Mouse (Mus musculus) lung, adult 2 months (tissue): ENCODE measurements around the gene Cabp1.

Source experiments
- CTCF ChIP-seq: fragments of 200-500 bp; IDR thresholded peaks from 2 replicates; pipeline ENCODE4 v1.5.1; 2011; ENCODE audit warnings: mild to moderate bottlenecking, low read length, control low read depth; ENCODE audit not compliant: insufficient read depth
- POLR2A ChIP-seq: fragments of 200-500 bp; IDR thresholded peaks from 2 replicates; pipeline ENCODE4 v1.6.1; 2011; ENCODE audit warnings: low read depth, mild to moderate bottlenecking, control low read depth, low read length, borderline replicate concordance; ENCODE audit errors: extremely low read depth

DNA sequence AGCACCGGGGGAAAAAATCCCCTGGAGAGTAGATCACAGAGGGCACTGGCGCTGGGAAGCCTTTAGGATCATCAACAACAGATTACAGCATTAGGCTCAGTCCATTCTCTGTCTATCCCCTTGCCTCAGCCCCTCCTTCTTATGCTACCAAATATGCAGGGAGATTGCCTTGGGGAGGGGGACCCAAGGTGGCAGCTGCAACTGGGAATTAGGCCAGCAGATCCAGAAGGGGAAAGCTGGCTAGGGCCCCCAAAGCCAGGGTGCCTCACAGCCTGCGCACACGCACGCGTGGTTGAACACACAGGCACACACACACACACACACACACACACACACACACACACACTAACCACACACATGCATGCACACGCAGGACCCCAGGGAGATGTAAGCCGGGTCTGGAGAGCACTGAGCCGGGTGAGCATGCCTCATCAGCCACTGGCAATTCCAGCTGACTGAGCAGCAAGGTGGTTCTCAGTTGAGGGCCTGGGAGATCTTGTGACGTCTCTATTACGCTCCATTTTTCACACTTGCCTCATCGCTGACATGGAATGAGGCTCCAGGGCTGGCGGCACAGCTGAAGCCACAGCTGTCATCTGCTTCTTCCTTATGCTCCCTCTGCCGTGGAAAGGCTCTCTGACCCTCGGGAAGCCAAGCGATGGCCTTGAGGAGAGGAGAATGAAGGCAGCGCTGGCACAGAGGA is 7.7 kb downstream of the Cabp1 start:
- TF ChIP-seq CTCF (no peak), POLR2A (no peak)
